Mouse (Mus musculus): ENCODE measurements around the gene Serpinb7. TPM values are rescaled to one million over a fixed set of nuclear protein-coding genes. Genes with fewer than 3 reads are reported as not detected.
A peak's percentile ranks its signal among the peaks of the same experiment; 100 is the strongest.

Serpinb7 gene
- total RNA-seq, 2 experiments from 2014 or later: not detected

GRCm38 (mm10) chr1:107479909-107480308, 80.5 kb downstream of the Serpinb7 start:
- intact Hi-C loops (cut with DNase I): loop anchor here (2.0 to 5.0 kb wide), 3 partner anchors 237 to 578 kb away; no protein-coding TSS in a partner anchor
- no peak for DNase-seq (ENCODE audit: low spot score in 2 of 2)

DNA sequence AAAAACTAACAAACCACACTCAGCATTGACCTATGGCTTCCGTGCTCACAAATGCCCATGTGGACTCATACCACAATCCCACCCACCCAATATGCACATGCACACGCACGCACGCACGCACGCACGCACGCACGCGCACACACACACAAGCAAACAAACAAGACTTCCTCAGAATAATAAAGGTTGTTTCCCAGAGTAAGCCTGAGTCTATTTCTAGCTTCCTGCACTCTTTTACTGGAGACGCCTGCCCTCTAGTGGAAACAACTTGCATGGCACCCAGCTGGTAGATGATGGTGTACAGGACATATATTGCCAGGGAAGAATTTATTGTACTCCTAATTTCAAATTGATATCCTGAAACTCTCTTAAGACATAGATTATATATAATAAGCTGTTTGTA, 82.0 kb downstream of the Serpinb7 start:
- peak; percentile 83 to 90 for DNase-seq (ENCODE audit: low spot score in 2 of 2)
- intact Hi-C loops (cut with DNase I): loop anchor here (2.0 to 5.0 kb wide), 3 partner anchors 239 to 579 kb away; no protein-coding TSS in a partner anchor

DNA sequence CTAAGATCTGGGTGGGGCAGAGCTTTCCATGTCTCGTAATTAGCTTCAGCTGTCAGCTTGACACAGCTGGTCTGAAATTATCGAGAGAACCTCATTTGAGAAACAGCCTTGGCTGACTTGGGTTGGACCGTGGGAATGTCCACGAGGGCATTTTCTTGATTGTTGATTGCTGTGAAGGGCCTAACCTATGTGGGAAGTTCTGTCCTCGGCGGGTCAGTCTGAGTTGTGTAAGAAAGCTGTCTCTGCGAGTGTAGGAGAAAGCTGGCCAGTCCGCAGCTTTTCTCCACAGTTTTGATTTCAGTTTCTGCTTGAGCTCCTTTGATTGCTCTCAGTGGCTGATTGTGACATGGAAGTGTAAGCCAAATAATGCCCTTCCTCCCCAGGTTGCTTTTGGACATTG, 90.1 kb downstream of the Serpinb7 start:
- intact Hi-C loops (cut with DNase I): loop anchor here (5.0 kb wide), 1 partner anchor 68 kb away; no protein-coding TSS in a partner anchor
- DNase-seq (ENCODE audit: low spot score in 2 of 2): no peak

DNA sequence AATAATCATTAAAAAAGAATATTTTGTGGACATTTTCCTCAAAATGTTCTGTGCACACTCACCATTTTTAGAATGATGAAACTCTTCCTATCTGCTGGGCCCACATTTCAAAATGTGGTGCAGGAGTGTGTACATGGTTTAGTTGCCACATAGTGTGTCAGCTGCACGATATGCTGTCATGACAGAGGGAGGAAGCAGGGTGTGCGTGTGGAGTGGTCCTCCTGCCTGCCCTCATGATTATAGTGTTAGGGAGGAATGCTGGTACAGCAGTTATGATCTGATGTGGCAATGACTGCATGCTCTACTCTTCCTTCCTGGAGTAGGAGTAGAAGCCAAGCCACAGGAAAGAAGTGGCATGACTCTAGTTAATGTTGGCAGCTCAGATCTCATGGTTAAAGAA, 97.3 kb downstream of the Serpinb7 start:
- DNase-seq (ENCODE audit: low spot score in 2 of 2): no peak
- intact Hi-C loops (cut with DNase I): no loop called here

- intact Hi-C loops (cut with DNase I): no loop called here
- DNase-seq (ENCODE audit: low spot score in 2 of 2): no peak
Observed at GRCm38 (mm10) chr1:107502025-107502424, 102.6 kb downstream of the Serpinb7 start.

Other genes starting within 250 kb of the Serpinb7 start
- gene Serpinb3b, start 121.3 kb upstream of the Serpinb7 start, total RNA-seq (2021): not detected
- not detected for gene Serpinb3c, start 121.3 kb upstream of the Serpinb7 start, total RNA-seq (2021)
- gene Serpinb11, start 38.5 kb upstream of the Serpinb7 start, total RNA-seq (2021): not detected
- under 1 TPM in 1 of 2 experiments, not detected in 1; 0.30 TPM for gene Serpinb2, start 111.8 kb downstream of the Serpinb7 start, total RNA-seq (2021)
- 10 to 100 TPM; 14.0 to 17.4 TPM for gene Serpinb8, start 190.4 kb downstream of the Serpinb7 start, total RNA-seq (2021)